Mouse (Mus musculus) embryonic fibroblast, embryonic 13.5 days (primary cell): Measurements from ENCODE around the gene Rbpms2.

Experiments
- CTCF ChIP-seq: IDR thresholded peaks from 2 replicates; pipeline ENCODE4 v1.5.1; 2011; ENCODE audit warnings: mild to moderate bottlenecking, control low read depth, low read length, moderate library complexity, borderline replicate concordance; ENCODE audit not compliant: insufficient read depth
- POLR2A ChIP-seq: IDR thresholded peaks from 2 replicates; pipeline ENCODE4 v1.6.1; 2011; ENCODE audit warnings: low read depth, mild to moderate bottlenecking, control low read depth, low read length, moderate library complexity

GRCm38 (mm10) chr9:65677119-65677462, 47.6 kb downstream of the Rbpms2 start:
- TF ChIP-seq CTCF: no peak
- TF ChIP-seq POLR2A: no peak
